Mouse (Mus musculus) heart, adult 2 months (tissue): ENCODE results near the gene Nelfcd.

Experiments
- CTCF ChIP-seq: fragments of 200-600 bp; IDR thresholded peaks from 2 replicates; pipeline ENCODE4 v1.8.1; 2022; ENCODE audit warnings: antibody characterized with exemption, mild to moderate bottlenecking, moderate library complexity
- EP300 ChIP-seq: fragments of 200-500 bp; IDR thresholded peaks from 2 replicates; pipeline ENCODE4 v1.6.1; 2011; ENCODE audit warnings: low read depth, low read length, control low read depth; ENCODE audit not compliant: insufficient read depth
- POLR2A ChIP-seq: fragments of 200-500 bp; IDR thresholded peaks from 2 replicates; pipeline ENCODE4 v1.6.1; 2011; ENCODE audit warnings: mild to moderate bottlenecking, low read depth, low read length, control low read depth; ENCODE audit not compliant: insufficient read depth

GRCm38 (mm10) chr2:174448405-174448804 lies 32.8 kb downstream of the Nelfcd start:
- TF ChIP-seq CTCF (no peak), EP300 (no peak), POLR2A (no peak)
